Mouse (Mus musculus) bone marrow, adult 2 months (tissue): ENCODE measurements around the gene Mettl11b.

ENCODE experiments used
- CTCF ChIP-seq: fragments of 200-500 bp; IDR thresholded peaks from 2 replicates; pipeline ENCODE4 v1.5.1; 2011; ENCODE audit warnings: low read length, control low read depth; ENCODE audit not compliant: control insufficient read depth, insufficient read depth
- POLR2A ChIP-seq: fragments of 200-500 bp; IDR thresholded peaks from 2 replicates; pipeline ENCODE4 v1.6.1; 2011; ENCODE audit warnings: low read depth, mild to moderate bottlenecking, control low read depth, low read length, borderline replicate concordance; ENCODE audit not compliant: control insufficient read depth

- TF ChIP-seq POLR2A, result no peak
- TF ChIP-seq CTCF, result no peak
Observed at GRCm38 (mm10) chr1:163671326-163671725, 53.7 kb downstream of the Mettl11b start.
